Mouse (Mus musculus): ENCODE results near the gene 4921504E06Rik. TPM values are rescaled to one million over a fixed set of nuclear protein-coding genes. Genes with fewer than 3 reads are reported as not detected.

Gene 4921504E06Rik
- polyA plus RNA-seq, 1 experiment = not detected

DNA sequence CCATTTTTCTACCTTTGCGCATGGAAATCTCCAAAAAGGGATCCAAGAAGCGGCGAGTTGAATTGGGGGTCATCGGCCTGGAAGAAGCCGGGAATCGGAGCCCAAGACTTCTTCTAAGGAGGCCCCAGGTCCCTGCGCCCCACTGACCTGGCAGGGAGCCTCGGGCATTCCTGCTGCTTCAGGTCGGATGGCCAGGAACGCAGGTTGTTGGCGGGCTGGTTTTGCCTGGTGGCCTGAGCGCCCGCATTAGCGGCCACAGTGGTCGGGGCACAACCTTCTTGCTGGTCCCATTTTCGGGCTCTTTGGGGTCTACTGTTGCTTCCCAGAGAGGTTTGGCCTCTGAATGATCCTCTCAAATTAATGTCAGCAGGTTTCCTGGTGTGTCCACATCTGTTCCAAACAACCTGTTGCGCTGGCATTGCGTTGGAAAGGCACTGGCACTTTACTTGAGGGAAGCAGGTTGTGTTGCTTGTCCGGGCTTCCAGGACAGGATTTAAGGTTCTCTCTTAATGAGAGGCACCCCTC, 101.1 kb downstream of the 4921504E06Rik start:
- Histone ChIP-seq H3K79me2 (ENCODE audit: control insufficient read depth, insufficient read depth) (no peaks in the 10 kb centered on the region), H3K4me2 (ENCODE audit: low read depth) (no peak overlapping the region), H3K36me3 (ENCODE audit: control insufficient read depth, insufficient read depth) (no peaks in the 10 kb centered on the region), H3K27me3 (ENCODE audit: control insufficient read depth, insufficient read depth, insufficient read length) (peaks cover 9% of the 10 kb centered on the region), H3K4me3 (no peak overlapping the region), H3ac (ENCODE audit: control insufficient read depth, insufficient read length) (no peak overlapping the region)
- no peak for TF ChIP-seq MAX (IDR thresholded peaks at IDR 0.05; ENCODE audit: low read depth)
- no peak for TF ChIP-seq CEBPB (IDR thresholded peaks at IDR 0.05; ENCODE audit: insufficient read depth, poor library complexity, severe bottlenecking)
- TF ChIP-seq POLR2AphosphoS2 (IDR thresholded peaks at IDR 0.05; ENCODE audit: insufficient read length, low read depth) = no peak
- TF ChIP-seq POLR2A (IDR thresholded peaks at IDR 0.05; ENCODE audit: insufficient read length, low read depth) = no peak
- TF ChIP-seq REST (IDR thresholded peaks at IDR 0.05; ENCODE audit: insufficient read depth, insufficient read length) = no peak
- no peak for TF ChIP-seq E2F4 (IDR thresholded peaks at IDR 0.05; ENCODE audit: insufficient read depth)
- no peak for TF ChIP-seq MYOG (IDR thresholded peaks at IDR 0.05; ENCODE audit: control insufficient read depth in 1 of 3, insufficient read depth in 1 of 3, insufficient read length in 2 of 3, low read depth in 2 of 3)
- TF ChIP-seq USF1 (IDR thresholded peaks at IDR 0.05; ENCODE audit: low read depth) = no peak
- TF ChIP-seq TCF3 (IDR thresholded peaks at IDR 0.05; ENCODE audit: insufficient read length, low read depth) = no peak
- no peak for TF ChIP-seq TCF12 (IDR thresholded peaks at IDR 0.05; ENCODE audit: insufficient read depth, poor library complexity, severe bottlenecking)
- TF ChIP-seq SRF (IDR thresholded peaks at IDR 0.05; ENCODE audit: control insufficient read depth, insufficient read length, low read depth) = no peak
- no peak for TF ChIP-seq MYOD1 (IDR thresholded peaks at IDR 0.05; ENCODE audit: control insufficient read depth in 1 of 3, insufficient read length in 2 of 3, low read depth in 2 of 3)

DNA sequence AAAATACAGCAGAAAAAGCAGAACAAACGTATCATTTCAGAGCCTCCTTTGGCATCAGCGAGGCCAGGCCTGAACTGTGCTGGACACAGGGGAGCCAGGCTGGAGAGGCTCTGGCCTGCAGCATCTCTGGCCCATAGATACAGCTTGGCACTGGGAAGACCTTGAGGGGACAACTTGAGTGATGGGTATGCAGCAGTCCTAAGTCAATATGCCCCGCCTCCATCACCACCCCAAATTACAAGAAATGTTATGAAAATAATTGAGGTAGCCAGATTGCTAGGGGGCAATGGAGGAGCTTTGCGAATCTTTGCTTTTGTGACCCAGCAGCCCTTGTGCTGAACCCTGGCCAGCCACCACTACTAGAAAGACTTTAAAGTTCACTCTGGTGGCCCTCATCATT, 104.4 kb downstream of the 4921504E06Rik start:
- H3ac ChIP-seq (ENCODE audit: control insufficient read depth, insufficient read length) = no peak overlapping the region
- no peak overlapping the region for H3K4me3 ChIP-seq
- H3K36me3 ChIP-seq (ENCODE audit: control insufficient read depth, insufficient read depth) = no peaks in the 10 kb centered on the region
- H3K79me2 ChIP-seq (ENCODE audit: control insufficient read depth, insufficient read depth) = no peaks in the 10 kb centered on the region
- H3K4me2 ChIP-seq (ENCODE audit: low read depth) = no peak overlapping the region
- TF ChIP-seq POLR2A (IDR thresholded peaks at IDR 0.05; ENCODE audit: insufficient read length, low read depth) (no peak), E2F4 (IDR thresholded peaks at IDR 0.05; ENCODE audit: insufficient read depth) (no peak), REST (IDR thresholded peaks at IDR 0.05; ENCODE audit: insufficient read depth, insufficient read length) (no peak), SRF (IDR thresholded peaks at IDR 0.05; ENCODE audit: control insufficient read depth, insufficient read length, low read depth) (no peak), MAX (IDR thresholded peaks at IDR 0.05; ENCODE audit: low read depth) (no peak), CEBPB (IDR thresholded peaks at IDR 0.05; ENCODE audit: insufficient read depth, poor library complexity, severe bottlenecking) (no peak), TCF3 (IDR thresholded peaks at IDR 0.05; ENCODE audit: insufficient read length, low read depth) (no peak), POLR2AphosphoS2 (IDR thresholded peaks at IDR 0.05; ENCODE audit: insufficient read length, low read depth) (no peak), MYOD1 (IDR thresholded peaks at IDR 0.05; ENCODE audit: control insufficient read depth in 1 of 3, insufficient read length in 2 of 3, low read depth in 2 of 3) (no peak), USF1 (IDR thresholded peaks at IDR 0.05; ENCODE audit: low read depth) (no peak), MYOG (IDR thresholded peaks at IDR 0.05; ENCODE audit: control insufficient read depth in 1 of 3, insufficient read depth in 1 of 3, insufficient read length in 2 of 3, low read depth in 2 of 3) (no peak), TCF12 (IDR thresholded peaks at IDR 0.05; ENCODE audit: insufficient read depth, poor library complexity, severe bottlenecking) (no peak)
- peaks cover 25% of the 10 kb centered on the region for H3K27me3 ChIP-seq (ENCODE audit: control insufficient read depth, insufficient read depth, insufficient read length)

DNA sequence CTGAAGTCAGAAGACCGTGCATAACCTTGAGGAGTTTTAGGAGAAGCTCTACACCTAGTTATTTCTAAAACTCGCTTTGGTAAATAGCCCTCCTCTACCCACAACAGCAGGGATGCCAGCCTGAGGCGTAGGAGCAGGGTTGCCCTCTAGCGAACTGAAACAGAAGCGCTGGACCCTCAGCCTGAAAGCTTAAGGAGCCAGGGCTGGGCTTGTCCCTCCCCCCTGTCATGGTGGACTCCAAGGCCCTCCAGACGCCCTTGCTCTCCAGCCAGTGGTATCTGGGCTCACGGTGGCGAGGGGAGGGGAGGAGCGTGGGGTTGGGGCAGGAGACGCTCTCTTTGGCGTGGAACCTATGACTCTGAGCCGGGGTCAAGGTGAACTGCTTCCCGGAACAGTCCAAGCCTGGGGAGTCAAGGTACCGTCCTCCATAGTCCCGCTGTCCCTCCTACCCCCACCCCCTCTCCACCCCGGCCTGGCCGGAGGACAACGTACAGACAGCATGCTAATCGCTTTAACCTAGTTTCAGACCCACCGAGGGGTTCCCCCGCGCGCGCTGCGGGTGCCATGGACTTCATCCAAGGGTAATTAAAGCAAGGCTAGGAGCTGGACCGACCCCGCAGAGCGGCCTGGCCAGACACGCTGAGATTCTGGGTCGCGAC, 105.5 kb downstream of the 4921504E06Rik start:
- no peaks in the 10 kb centered on the region for H3K36me3 ChIP-seq (ENCODE audit: control insufficient read depth, insufficient read depth)
- H3K4me2 ChIP-seq (ENCODE audit: low read depth) = no peak overlapping the region
- H3K27me3 ChIP-seq (ENCODE audit: control insufficient read depth, insufficient read depth, insufficient read length) = peaks cover 25% of the 10 kb centered on the region
- TF ChIP-seq CEBPB (IDR thresholded peaks at IDR 0.05; ENCODE audit: insufficient read depth, poor library complexity, severe bottlenecking) (no peak), MYOD1 (IDR thresholded peaks at IDR 0.05; ENCODE audit: control insufficient read depth in 1 of 3, insufficient read length in 2 of 3, low read depth in 2 of 3) (no peak), SRF (IDR thresholded peaks at IDR 0.05; ENCODE audit: control insufficient read depth, insufficient read length, low read depth) (no peak), POLR2A (IDR thresholded peaks at IDR 0.05; ENCODE audit: insufficient read length, low read depth) (no peak), E2F4 (IDR thresholded peaks at IDR 0.05; ENCODE audit: insufficient read depth) (no peak), TCF12 (IDR thresholded peaks at IDR 0.05; ENCODE audit: insufficient read depth, poor library complexity, severe bottlenecking) (no peak), REST (IDR thresholded peaks at IDR 0.05; ENCODE audit: insufficient read depth, insufficient read length) (no peak), POLR2AphosphoS2 (IDR thresholded peaks at IDR 0.05; ENCODE audit: insufficient read length, low read depth) (no peak), MYOG (IDR thresholded peaks at IDR 0.05; ENCODE audit: control insufficient read depth in 1 of 3, insufficient read depth in 1 of 3, insufficient read length in 2 of 3, low read depth in 2 of 3) (no peak), TCF3 (IDR thresholded peaks at IDR 0.05; ENCODE audit: insufficient read length, low read depth) (no peak), USF1 (IDR thresholded peaks at IDR 0.05; ENCODE audit: low read depth) (no peak), MAX (IDR thresholded peaks at IDR 0.05; ENCODE audit: low read depth) (no peak)
- H3K79me2 ChIP-seq (ENCODE audit: control insufficient read depth, insufficient read depth) = no peaks in the 10 kb centered on the region
- no peak overlapping the region for H3ac ChIP-seq (ENCODE audit: control insufficient read depth, insufficient read length)
- no peak overlapping the region for H3K4me3 ChIP-seq

DNA sequence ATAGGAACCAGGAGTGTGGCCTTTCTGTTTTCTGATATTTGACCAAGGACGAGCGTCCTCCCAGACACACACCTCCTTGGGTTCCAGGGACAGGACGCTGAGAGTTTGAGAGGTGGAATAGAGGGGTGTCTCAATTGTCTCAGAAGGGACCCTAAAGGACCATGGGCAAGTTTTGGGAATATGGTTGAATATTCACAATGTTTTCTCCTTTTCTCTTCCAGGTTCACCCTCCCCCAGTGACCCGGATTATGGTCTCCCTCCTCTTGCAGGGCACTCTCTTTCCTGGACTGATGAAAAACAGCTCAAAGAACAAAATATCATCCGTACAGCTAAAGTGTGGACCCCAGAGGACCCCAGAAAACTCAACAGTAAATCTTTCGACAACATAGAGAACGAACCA, 107.0 kb downstream of the 4921504E06Rik start:
- H3K27me3 ChIP-seq (ENCODE audit: control insufficient read depth, insufficient read depth, insufficient read length) = peaks cover 25% of the 10 kb centered on the region
- no peaks in the 10 kb centered on the region for H3K79me2 ChIP-seq (ENCODE audit: control insufficient read depth, insufficient read depth)
- H3K36me3 ChIP-seq (ENCODE audit: control insufficient read depth, insufficient read depth) = no peaks in the 10 kb centered on the region
- H3ac ChIP-seq (ENCODE audit: control insufficient read depth, insufficient read length) = no peak overlapping the region
- no peak for TF ChIP-seq POLR2AphosphoS2 (IDR thresholded peaks at IDR 0.05; ENCODE audit: insufficient read length, low read depth)
- TF ChIP-seq E2F4 (IDR thresholded peaks at IDR 0.05; ENCODE audit: insufficient read depth) = no peak
- no peak for TF ChIP-seq REST (IDR thresholded peaks at IDR 0.05; ENCODE audit: insufficient read depth, insufficient read length)
- no peak for TF ChIP-seq MYOD1 (IDR thresholded peaks at IDR 0.05; ENCODE audit: control insufficient read depth in 1 of 3, insufficient read length in 2 of 3, low read depth in 2 of 3)
- TF ChIP-seq MYOG (IDR thresholded peaks at IDR 0.05; ENCODE audit: control insufficient read depth in 1 of 3, insufficient read depth in 1 of 3, insufficient read length in 2 of 3, low read depth in 2 of 3) = no peak
- TF ChIP-seq MAX (IDR thresholded peaks at IDR 0.05; ENCODE audit: low read depth) = no peak
- TF ChIP-seq USF1 (IDR thresholded peaks at IDR 0.05; ENCODE audit: low read depth) = no peak
- no peak for TF ChIP-seq TCF3 (IDR thresholded peaks at IDR 0.05; ENCODE audit: insufficient read length, low read depth)
- TF ChIP-seq SRF (IDR thresholded peaks at IDR 0.05; ENCODE audit: control insufficient read depth, insufficient read length, low read depth) = no peak
- no peak for TF ChIP-seq CEBPB (IDR thresholded peaks at IDR 0.05; ENCODE audit: insufficient read depth, poor library complexity, severe bottlenecking)
- no peak for TF ChIP-seq POLR2A (IDR thresholded peaks at IDR 0.05; ENCODE audit: insufficient read length, low read depth)
- TF ChIP-seq TCF12 (IDR thresholded peaks at IDR 0.05; ENCODE audit: insufficient read depth, poor library complexity, severe bottlenecking) = no peak
- no peak overlapping the region for H3K4me2 ChIP-seq (ENCODE audit: low read depth)
- no peak overlapping the region for H3K4me3 ChIP-seq

Data from myocyte (in vitro differentiated cells).